Mouse (Mus musculus) lung, adult 10 weeks (tissue): Measurements from ENCODE around the gene Mrps6. TPM values are rescaled to one million over a fixed set of nuclear protein-coding genes. Genes with fewer than 3 reads are reported as not detected.

ENCODE experiments used
- polyA plus RNA-seq: library from polyadenylated mRNA; stranded (reverse); fragments of 350-450 nt; fragmentation: Illumina TruSeq; extraction: RNeasy Lipid Tissue Mini Kit (QIAGEN cat#74804); gene quantifications from one replicate; pipeline ENCODE4 v1.2.3, GENCODE M21; 2014; ENCODE audit warnings: low read depth, low replicate concordance; ENCODE audit not compliant: insufficient read depth

Mrps6 gene
- polyA plus RNA-seq = 41.8 TPM

GRCm38 (mm10) chr16:92057852-92058643 is at the start of gene Mrps6, which contains the start of the genes Gm49711 and Slc5a3:
TSS of gene Mrps6 (plus strand) at chr16:92058270.
TSS of gene Gm49711 (plus strand) at chr16:92058316.
TSS of gene Slc5a3 (plus strand) at chr16:92058322.

Other genes starting within 250 kb of the Mrps6 start
- gene Gm49711, start within 50 bp of the Mrps6 start, polyA plus RNA-seq = not detected
- 1.5 TPM for gene Slc5a3, start 52 bp downstream of the Mrps6 start, polyA plus RNA-seq
- gene Kcne2, start 234.1 kb downstream of the Mrps6 start, polyA plus RNA-seq = 27.3 TPM
- 148 TPM for gene Smim11, start 243.0 kb downstream of the Mrps6 start, polyA plus RNA-seq